Mouse (Mus musculus) liver, postnatal 0 days (tissue): Measurements from ENCODE around the gene Rps6kb1. TPM values are rescaled to one million over a fixed set of nuclear protein-coding genes. Genes with fewer than 3 reads are reported as not detected.

Source experiments
- ATAC-seq: fragments of 200-750 bp; cut with Nextera tagmentation; 2 replicates; pipeline ENCODE4 v1.8.0; 2017; ENCODE audit warnings: mild to moderate bottlenecking, moderate library complexity
- DNase-seq: peaks from one replicate; pipeline ENCODE4 v3.0.0-alpha.2; 2016
- H3K27ac ChIP-seq: fragments of 300-500 bp; sonication (generic); 2 replicates; pipeline ENCODE4 v1.5.1; 2014; ENCODE audit warnings: antibody characterized with exemption, moderate library complexity, mild to moderate bottlenecking, low read depth
- H3K27me3 ChIP-seq: fragments of 300-500 bp; sonication (generic); 2 replicates; pipeline ENCODE4 v1.6.1; 2014; ENCODE audit warnings: low read length, control low read depth, mixed read lengths; ENCODE audit not compliant: insufficient read depth
- H3K36me3 ChIP-seq: fragments of 300-500 bp; sonication (generic); replicated peaks from 2 replicates; pipeline ENCODE4 v1.6.1; 2014; ENCODE audit warnings: mild to moderate bottlenecking, control low read depth, low read length, moderate library complexity, mixed read lengths; ENCODE audit not compliant: insufficient read depth
- H3K4me1 ChIP-seq: fragments of 300-500 bp; sonication (generic); 2 replicates; pipeline ENCODE4 v1.6.1; 2014; ENCODE audit warnings: antibody characterized with exemption, mild to moderate bottlenecking, control low read depth; ENCODE audit not compliant: insufficient read depth
- H3K4me2 ChIP-seq: fragments of 300-500 bp; sonication (generic); 2 replicates; pipeline ENCODE4 v1.6.1; 2014; ENCODE audit warnings: low read depth, mild to moderate bottlenecking, low read length, moderate library complexity, mixed read lengths
- H3K4me3 ChIP-seq: fragments of 300-500 bp; sonication (generic); 2 replicates; pipeline ENCODE4 v1.5.1; 2014; ENCODE audit warnings: low read depth, low read length
- H3K9ac ChIP-seq: fragments of 300-500 bp; sonication (generic); replicated peaks from 2 replicates; pipeline ENCODE4 v1.6.1; 2014; ENCODE audit warnings: mild to moderate bottlenecking, moderate library complexity
- H3K9me3 ChIP-seq: fragments of 300-500 bp; sonication (generic); 2 replicates; pipeline ENCODE4 v1.6.1; 2016; ENCODE audit warnings: mild to moderate bottlenecking, control low read depth, low read length, mixed read lengths
- CTCF ChIP-seq: sonication (generic); IDR thresholded peaks from 2 replicates; pipeline ENCODE4 v1.5.1; 2016; ENCODE audit warnings: antibody characterized with exemption, low read depth
- EP300 ChIP-seq: IDR thresholded peaks from 2 replicates; pipeline ENCODE4 v1.6.1; 2016; ENCODE audit warnings: antibody characterized with exemption, low read depth, mild to moderate bottlenecking
- WGBS: fragments of 180-500 bp; shearing (Covaris S2); extraction: QIAGEN DNeasy Blood & Tissue Kit; methylation state at CpG from one replicate; pipeline ENCODE4 v1.1.7; 2014; ENCODE audit not compliant: insufficient replicate concordance; 5-methylcytosine and 5-hydroxymethylcytosine counted together
- polyA plus RNA-seq: library from polyadenylated mRNA; unstranded; fragments of >200 nt; fragmentation: Nextera tagmentation; extraction: Ambion mirVana; gene quantifications from 2 replicates; pipeline ENCODE4 v1.2.1, GENCODE M21; 2015

Rps6kb1 gene
- polyA plus RNA-seq, 1 experiment from 2014 or later = 23.6 TPM

GRCm38 (mm10) chr11:86585598-86585984 lies 41.0 kb upstream of the Rps6kb1 start:
- ATAC-seq (no peak), DNase-seq (peak; percentile 32)
- peak overlapping the region; percentile 90 for H3K9ac ChIP-seq
- peaks cover 2% of the 10 kb centered on the region; the same call in 1 of the 2 replicates for H3K36me3 ChIP-seq
- H3K27me3 ChIP-seq = no peaks in the 10 kb centered on the region
- peak overlapping the region; percentile 64 for H3K4me2 ChIP-seq
- no peak for TF ChIP-seq CTCF
- H3K4me1 ChIP-seq = peaks cover 21% of the 10 kb centered on the region
- WGBS = 10% methylated on average over 3 of the region's 3 CpGs
- H3K27ac ChIP-seq = peak overlapping the region; percentile 98
- peak overlapping the region; percentile 68 for H3K4me3 ChIP-seq
- H3K9me3 ChIP-seq = no peaks in the 10 kb centered on the region

GRCm38 (mm10) chr11:86584898-86585597 lies 40.4 kb upstream of the Rps6kb1 start:
- Histone ChIP-seq H3K9ac (peak overlapping the region; percentile 90), H3K36me3 (no peaks in the 10 kb centered on the region), H3K4me3 (peak overlapping the region; percentile 68), H3K27me3 (no peaks in the 10 kb centered on the region), H3K9me3 (no peaks in the 10 kb centered on the region), H3K27ac (peak overlapping the region; percentile 98), H3K4me2 (peak overlapping the region; percentile 64), H3K4me1 (peaks cover 26% of the 10 kb centered on the region)
- no peak for ATAC-seq
- WGBS = 26% methylated on average over 7 of the region's 7 CpGs
- DNase-seq = no peak
- TF ChIP-seq EP300 = no peak
- TF ChIP-seq CTCF = no peak

- Histone ChIP-seq H3K27me3 (no peaks in the 10 kb centered on the region), H3K4me3 (peak overlapping the region; percentile 68), H3K9ac (peak overlapping the region; percentile 90), H3K4me1 (peaks cover 34% of the 10 kb centered on the region), H3K4me2 (peak overlapping the region; percentile 64), H3K27ac (peak overlapping the region; percentile 98), H3K9me3 (no peaks in the 10 kb centered on the region), H3K36me3 (no peaks in the 10 kb centered on the region)
- TF ChIP-seq EP300 (no peak), CTCF (no peak)
- ATAC-seq (no peak), DNase-seq (no peak)
- WGBS = 51% methylated on average over 14 of the region's 14 CpGs
Observed at GRCm38 (mm10) chr11:86583990-86584897, 39.6 kb upstream of the Rps6kb1 start.

- DNase-seq (no peak), ATAC-seq (no peak)
- Histone ChIP-seq H3K4me3 (peak overlapping the region; percentile 68; the same call in 1 of the 2 replicates), H3K4me1 (peaks cover 42% of the 10 kb centered on the region), H3K27ac (peak overlapping the region; percentile 90), H3K27me3 (no peaks in the 10 kb centered on the region), H3K9ac (no peak overlapping the region), H3K9me3 (no peaks in the 10 kb centered on the region), H3K4me2 (peak overlapping the region; percentile 64), H3K36me3 (no peaks in the 10 kb centered on the region)
- WGBS = 85% methylated on average over 3 of the region's 3 CpGs
- TF ChIP-seq EP300 (no peak), CTCF (no peak)
Observed at GRCm38 (mm10) chr11:86583313-86583825, 38.8 kb upstream of the Rps6kb1 start.

- Histone ChIP-seq H3K4me3 (no peak overlapping the region), H3K27ac (peak overlapping the region; percentile 90), H3K9me3 (no peaks in the 10 kb centered on the region), H3K4me2 (peak overlapping the region; percentile 64; the same call in 1 of the 2 replicates), H3K9ac (no peak overlapping the region), H3K36me3 (no peaks in the 10 kb centered on the region), H3K4me1 (peaks cover 43% of the 10 kb centered on the region), H3K27me3 (no peaks in the 10 kb centered on the region)
- no peak for DNase-seq
- no peak for TF ChIP-seq CTCF
- no peak for TF ChIP-seq EP300
- ATAC-seq = no peak
- WGBS = 81% methylated on average over 7 of the region's 7 CpGs
Observed at GRCm38 (mm10) chr11:86582543-86583260, 38.1 kb upstream of the Rps6kb1 start.
